Mouse (Mus musculus) liver, adult 2 months (tissue): Measurements from ENCODE around the gene Maml3. TPM values are rescaled to one million over a fixed set of nuclear protein-coding genes. Genes with fewer than 3 reads are reported as not detected.

Experiments
- DNase-seq: peaks from one replicate; pipeline ENCODE4 v3.0.0-alpha.2; 2011; ENCODE audit warnings: low read depth, low spot score; ENCODE audit errors: extremely low read depth
- H3K27ac ChIP-seq: fragments of 200-500 bp; replicated peaks from 2 replicates; pipeline ENCODE4 v1.5.1; 2012; ENCODE audit warnings: low read depth, mild to moderate bottlenecking, control low read depth, inconsistent platforms, low read length; ENCODE audit not compliant: insufficient read depth
- H3K27me3 ChIP-seq: fragments of 200-500 bp; 2 replicates; pipeline ENCODE4 v1.6.1; 2012; ENCODE audit warnings: mild to moderate bottlenecking, moderate library complexity, low read length, inconsistent platforms; ENCODE audit not compliant: control insufficient read depth, insufficient read depth
- H3K36me3 ChIP-seq: fragments of 200-500 bp; 2 replicates; pipeline ENCODE4 v1.6.1; 2012; ENCODE audit warnings: low read length, inconsistent platforms; ENCODE audit not compliant: control insufficient read depth, insufficient read depth
- H3K4me1 ChIP-seq: fragments of 200-500 bp; 2 replicates; pipeline ENCODE4 v1.6.1; 2011; ENCODE audit warnings: low read length; ENCODE audit not compliant: control insufficient read depth, insufficient read depth
- H3K4me3 ChIP-seq: fragments of 200-500 bp; 2 replicates; pipeline ENCODE4 v1.5.1; 2011; ENCODE audit warnings: low read depth, mild to moderate bottlenecking, control low read depth, low read length, moderate library complexity; ENCODE audit not compliant: insufficient read depth
- H3K79me2 ChIP-seq: fragments of 200-500 bp; 2 replicates; pipeline ENCODE4 v1.6.1; 2012; ENCODE audit warnings: inconsistent platforms, mild to moderate bottlenecking, low read length, moderate library complexity; ENCODE audit not compliant: control insufficient read depth, insufficient read depth
- H3K9ac ChIP-seq: fragments of 200-500 bp; 2 replicates; pipeline ENCODE4 v1.6.1; 2012; ENCODE audit warnings: low read depth, mild to moderate bottlenecking, control low read depth, inconsistent platforms, low read length
- CTCF ChIP-seq: fragments of 200-500 bp; IDR thresholded peaks from 2 replicates; pipeline ENCODE4 v1.5.1; 2011; ENCODE audit warnings: low read depth, low read length, control low read depth
- POLR2A ChIP-seq: fragments of 200-500 bp; IDR thresholded peaks from 2 replicates; pipeline ENCODE4 v1.6.1; 2011; ENCODE audit warnings: low read length, control low read depth; ENCODE audit not compliant: insufficient read depth; ENCODE audit errors: extremely low read depth
- WGBS: fragments of 180-500 bp; shearing (Covaris S2); methylation state at CpG from one replicate; pipeline ENCODE4 v1.1.7; 2018; 5-methylcytosine and 5-hydroxymethylcytosine counted together
- polyA plus RNA-seq: library from polyadenylated mRNA; depleted of rRNA; stranded (reverse); fragments of >200 nt; gene quantifications from 2 replicates; pipeline ENCODE4 v1.2.3, GENCODE M21; 2012
- total RNA-seq: library from RNA; depleted of rRNA; stranded (reverse); fragments of >200 nt; gene quantifications from 2 replicates; pipeline ENCODE4 v1.2.3, GENCODE M21; 2014

The Maml3 gene
- total and polyA plus RNA-seq, 2 experiments, result 0.64 to 0.92 TPM

GRCm38 (mm10) chr3:51739835-51740112 lies 365.1 kb downstream of the Maml3 start:
- Histone ChIP-seq H3K4me3 (no peak overlapping the region), H3K36me3 (no peaks in the 10 kb centered on the region), H3K27me3 (no peaks in the 10 kb centered on the region), H3K27ac (no peak overlapping the region), H3K4me1 (peaks cover 9% of the 10 kb centered on the region), H3K79me2 (no peaks in the 10 kb centered on the region), H3K9ac (no peak overlapping the region)
- TF ChIP-seq POLR2A (no peak), CTCF (no peak)
- DNase-seq, result no peak

- DNase-seq, result no peak
- TF ChIP-seq POLR2A (no peak), CTCF (0 out of 2 replicates have a peak, but pooled peaks have one; percentile 15)
- Histone ChIP-seq H3K9ac (no peak overlapping the region), H3K4me1 (peaks cover 4% of the 10 kb centered on the region; the same call in 1 of the 2 replicates), H3K27me3 (no peaks in the 10 kb centered on the region), H3K79me2 (no peaks in the 10 kb centered on the region), H3K27ac (no peak overlapping the region), H3K4me3 (no peak overlapping the region), H3K36me3 (no peaks in the 10 kb centered on the region)
- 64% methylated on average over 12 of the region's 12 CpGs for WGBS
These were observed 365.6 kb downstream of the Maml3 start for GRCm38 (mm10) chr3:51739049-51739834.

- Histone ChIP-seq H3K4me1 (peaks cover 1% of the 10 kb centered on the region; the same call in 1 of the 2 replicates), H3K9ac (no peak overlapping the region), H3K79me2 (no peaks in the 10 kb centered on the region), H3K27ac (no peak overlapping the region), H3K27me3 (no peaks in the 10 kb centered on the region), H3K4me3 (no peak overlapping the region), H3K36me3 (no peaks in the 10 kb centered on the region)
- DNase-seq, result no peak
- TF ChIP-seq POLR2A (no peak), CTCF (no peak)
- WGBS, result 56% methylated on average over 3 of the region's 3 CpGs
These were observed 371.2 kb downstream of the Maml3 start for GRCm38 (mm10) chr3:51733685-51734084.

GRCm38 (mm10) chr3:51731949-51732636 lies 372.8 kb downstream of the Maml3 start:
- TF ChIP-seq CTCF (no peak), POLR2A (no peak)
- H3K27me3 ChIP-seq, result no peaks in the 10 kb centered on the region

GRCm38 (mm10) chr3:51730662-51731061 lies 374.2 kb downstream of the Maml3 start:
- no peak overlapping the region for H3K4me3 ChIP-seq
- H3K79me2 ChIP-seq, result no peaks in the 10 kb centered on the region
- H3K36me3 ChIP-seq, result no peaks in the 10 kb centered on the region
- no peak overlapping the region for H3K9ac ChIP-seq
- TF ChIP-seq CTCF, result no peak
- TF ChIP-seq POLR2A, result no peak
- no peak for DNase-seq
- 0 out of 2 replicates have a peak, but pooled peaks cover 2% of the 10 kb centered on the region for H3K4me1 ChIP-seq
- no peaks in the 10 kb centered on the region for H3K27me3 ChIP-seq
- H3K27ac ChIP-seq, result no peak overlapping the region
- 88% methylated on average over 7 of the region's 7 CpGs for WGBS

More at GRCm38 (mm10) chr3:51731949-51732636, 372.8 kb downstream of the Maml3 start:
- Histone ChIP-seq H3K4me1 (peaks cover 1% of the 10 kb centered on the region; the same call in 1 of the 2 replicates), H3K9ac (no peak overlapping the region), H3K36me3 (no peaks in the 10 kb centered on the region), H3K27ac (no peak overlapping the region), H3K4me3 (no peak overlapping the region), H3K79me2 (no peaks in the 10 kb centered on the region)
- DNase-seq, result no peak
- 88% methylated on average over 16 of the region's 16 CpGs for WGBS
